Mouse (Mus musculus) liver, postnatal 0 days (tissue): ENCODE results near the gene Anxa9.
A peak's percentile ranks its signal among the peaks of the same experiment; 100 is the strongest.

Source experiments
- CTCF ChIP-seq: sonication (generic); IDR thresholded peaks from 2 replicates; pipeline ENCODE4 v1.5.1; 2016; ENCODE audit warnings: antibody characterized with exemption, low read depth
- EP300 ChIP-seq: IDR thresholded peaks from 2 replicates; pipeline ENCODE4 v1.6.1; 2016; ENCODE audit warnings: antibody characterized with exemption, low read depth, mild to moderate bottlenecking

GRCm38 (mm10) chr3:95296103-95296469 lies 10.9 kb downstream of the Anxa9 start:
- peak; percentile 79 for TF ChIP-seq CTCF
- no peak for TF ChIP-seq EP300
